Mouse (Mus musculus): ENCODE measurements at regions not wholly inside any gene's neighbourhood (a gene's known extent, or its start where the extent isn't known, plus 50 kb on each side); places are given as distances from the start of the nearest gene placed in this dataset.

- TF ChIP-seq CTCF (IDR thresholded peaks at IDR 0.05; ENCODE audit: low read depth, low read length) (no peak), POLR2A (IDR thresholded peaks at IDR 0.05; ENCODE audit: borderline replicate concordance, low read depth, low read length) (no peak)
Measured at GRCm38 (mm10) chr8:34682221-34682620, 570.7 kb upstream of the Gm10131 start.
